Mouse (Mus musculus): ENCODE results near the gene Olfr1259. TPM values are rescaled to one million over a fixed set of nuclear protein-coding genes. Genes with fewer than 3 reads are reported as not detected.
"Not testable (repeated sequence)": the region's sequence is repeated elsewhere in the genome, so short reads cannot be mapped to it uniquely, and the experiment has no call there.

Olfr1259 gene
- not detected in 2 replicates for polyA plus RNA-seq (2015; fragmentation: Nextera tagmentation; extraction: Ambion mirVana)

DNA sequence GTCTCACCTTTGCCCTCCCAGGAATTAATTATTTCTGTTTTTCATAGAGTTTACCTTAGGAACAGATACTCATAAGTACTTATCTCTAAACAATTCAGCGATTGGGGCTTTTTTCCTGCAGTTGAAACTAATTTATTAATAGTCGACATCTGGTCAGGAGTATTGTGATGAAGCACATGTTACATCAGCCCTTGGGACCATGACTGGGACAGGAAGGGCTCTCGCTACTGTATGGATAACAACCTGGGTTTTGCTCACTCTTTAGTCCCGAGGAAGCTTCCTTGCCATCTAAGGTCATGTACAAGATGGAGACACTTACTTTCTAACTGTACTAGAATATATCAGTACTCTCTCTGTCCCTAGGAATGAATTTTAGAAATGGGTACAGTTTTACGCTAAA lies at the start of gene Olfr1259:
Gene Olfr1259 (minus strand): TSS at position 101 of the 400 bp plus-strand sequence.
- no peaks in the 10 kb centered on the region for H3K9me3 ChIP-seq
- no peaks in the 10 kb centered on the region for H3K36me3 ChIP-seq
- H3K9ac ChIP-seq = no peak within 1 kb of the TSS
- H3K4me1 ChIP-seq = no peaks in the 10 kb centered on the region
- no peak for ATAC-seq (ENCODE audit: insufficient number of reproducible peaks, low FRiP score, low TSS enrichment, low read depth)
- H3K4me2 ChIP-seq = no peak within 1 kb of the TSS
- no peaks in the 10 kb centered on the region for H3K27me3 ChIP-seq
- H3K4me3 ChIP-seq = no peak within 1 kb of the TSS
- 84% methylated on average over 5 of the region's 5 CpGs for WGBS
- H3K27ac ChIP-seq = no peak within 1 kb of the TSS

GRCm38 (mm10) chr2:89990921-89991320 lies 42.5 kb upstream of the Olfr1259 start, which contains the start of gene Olfr1261:
Gene Olfr1261 (plus strand): TSS chr2:89991221.
- no peak for ATAC-seq (ENCODE audit: insufficient number of reproducible peaks, low FRiP score, low TSS enrichment, low read depth)
- Histone ChIP-seq H3K9ac (no peak within 1 kb of the TSS), H3K4me1 (no peaks in the 10 kb centered on the region), H3K27ac (no peak within 1 kb of the TSS), H3K9me3 (no peaks in the 10 kb centered on the region), H3K36me3 (no peaks in the 10 kb centered on the region), H3K4me2 (no peak within 1 kb of the TSS), H3K27me3 (no peaks in the 10 kb centered on the region), H3K4me3 (no peak within 1 kb of the TSS)

GRCm38 (mm10) chr2:89977709-89978108 lies 29.2 kb upstream of the Olfr1259 start:
- H3K9me3 ChIP-seq = no peaks in the 10 kb centered on the region
- H3K9ac ChIP-seq = no peak overlapping the region
- no peak overlapping the region for H3K4me2 ChIP-seq
- ATAC-seq (ENCODE audit: insufficient number of reproducible peaks, low FRiP score, low TSS enrichment, low read depth) = no peak
- H3K4me3 ChIP-seq = no peak overlapping the region
- H3K27ac ChIP-seq = no peak overlapping the region
- no peaks in the 10 kb centered on the region for H3K36me3 ChIP-seq
- H3K4me1 ChIP-seq = no peaks in the 10 kb centered on the region
- WGBS = 83% methylated on average over 2 of the region's 2 CpGs
- H3K27me3 ChIP-seq = no peaks in the 10 kb centered on the region

DNA sequence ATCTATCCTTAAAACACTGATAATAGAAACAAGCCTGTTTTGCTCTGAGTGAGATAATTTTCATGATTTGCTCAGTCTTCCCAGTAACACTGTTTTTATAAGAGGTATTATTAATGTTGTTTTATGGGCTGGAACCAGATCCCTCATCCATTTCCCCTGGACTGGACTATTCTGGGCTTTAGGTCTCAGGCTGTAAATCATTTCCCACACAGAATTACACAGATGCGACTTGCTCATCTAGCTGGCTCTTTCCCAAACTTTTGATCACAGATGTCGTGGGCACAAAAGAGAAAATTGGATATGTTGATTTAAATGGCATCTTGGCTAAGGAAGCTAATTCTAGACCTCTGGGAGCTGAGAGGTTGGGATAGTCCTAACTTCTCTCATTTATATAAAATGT lies 25.7 kb upstream of the Olfr1259 start, which contains the start of gene Olfr1260:
Gene Olfr1260 (plus strand): TSS at position 157 of the 400 bp plus-strand sequence.
- ATAC-seq (ENCODE audit: insufficient number of reproducible peaks, low FRiP score, low TSS enrichment, low read depth) = no peak

DNA sequence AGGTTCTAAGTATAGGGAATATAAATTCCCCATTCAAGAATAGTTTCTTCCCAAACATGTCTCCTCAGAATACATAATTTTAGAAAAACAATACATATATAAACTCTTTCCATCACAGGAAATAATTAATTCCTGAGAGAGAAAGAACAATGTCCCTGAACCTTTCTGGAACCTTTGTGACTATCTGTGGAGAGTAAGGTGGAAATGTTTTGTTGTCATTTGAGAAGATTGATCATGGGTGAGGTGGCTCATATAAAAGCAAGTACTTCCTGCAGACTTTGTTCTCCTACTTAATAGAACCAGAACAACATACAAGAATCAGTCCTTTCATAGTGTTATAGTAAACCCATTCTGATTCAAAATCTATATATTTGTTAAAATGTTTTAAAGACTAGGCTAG lies 21.5 kb downstream of the Olfr1259 start, which contains the start of gene Olfr1258:
Gene Olfr1258 (plus strand): TSS at position 301 of the 400 bp plus-strand sequence.
- Histone ChIP-seq H3K9me3 (no peaks in the 10 kb centered on the region), H3K27me3 (no peaks in the 10 kb centered on the region), H3K4me1 (no peaks in the 10 kb centered on the region), H3K4me3 (no peak within 1 kb of the TSS), H3K27ac (no peak within 1 kb of the TSS), H3K9ac (no peak within 1 kb of the TSS), H3K4me2 (no peak within 1 kb of the TSS), H3K36me3 (no peaks in the 10 kb centered on the region)
- ATAC-seq (ENCODE audit: insufficient number of reproducible peaks, low FRiP score, low TSS enrichment, low read depth) = no peak

More for the DNA sequence above, 25.7 kb upstream of the Olfr1259 start, which contains the start of gene Olfr1260:
- Histone ChIP-seq H3K4me2 (no peak within 1 kb of the TSS), H3K9me3 (no peaks in the 10 kb centered on the region), H3K4me3 (no peak within 1 kb of the TSS), H3K27me3 (no peaks in the 10 kb centered on the region), H3K27ac (no peak within 1 kb of the TSS), H3K36me3 (no peaks in the 10 kb centered on the region), H3K9ac (no peak within 1 kb of the TSS), H3K4me1 (no peaks in the 10 kb centered on the region)
- WGBS = 31% methylated on average over 2 of the region's 2 CpGs

GRCm38 (mm10) chr2:89912616-89913015 lies 35.8 kb downstream of the Olfr1259 start:
- WGBS = 87% methylated on average over 9 of the region's 9 CpGs
- H3K4me2 ChIP-seq; H3K9ac ChIP-seq; H3K27me3 ChIP-seq; ATAC-seq (ENCODE audit: insufficient number of reproducible peaks, low FRiP score, low TSS enrichment, low read depth); H3K27ac ChIP-seq; H3K36me3 ChIP-seq; H3K4me3 ChIP-seq; H3K9me3 ChIP-seq; H3K4me1 ChIP-seq: not testable (repeated sequence)

Other genes starting within 250 kb of the Olfr1259 start
- gene Olfr1252, start 223.7 kb downstream of the Olfr1259 start, polyA plus RNA-seq (2015; fragmentation: Nextera tagmentation; extraction: Ambion mirVana) = not detected in 2 replicates
- not detected in 2 replicates for gene Olfr1253, start 191.6 kb downstream of the Olfr1259 start, polyA plus RNA-seq (2015; fragmentation: Nextera tagmentation; extraction: Ambion mirVana)
- not detected in 2 replicates for gene Olfr1254, start 155.0 kb downstream of the Olfr1259 start, polyA plus RNA-seq (2015; fragmentation: Nextera tagmentation; extraction: Ambion mirVana)
- not detected in 2 replicates for gene Olfr1255, start 136.6 kb downstream of the Olfr1259 start, polyA plus RNA-seq (2015; fragmentation: Nextera tagmentation; extraction: Ambion mirVana)
- not detected in 2 replicates for gene Olfr1256, start 107.1 kb downstream of the Olfr1259 start, polyA plus RNA-seq (2015; fragmentation: Nextera tagmentation; extraction: Ambion mirVana)
- gene Olfr48, start 100.5 kb downstream of the Olfr1259 start, polyA plus RNA-seq (2015; fragmentation: Nextera tagmentation; extraction: Ambion mirVana) = not detected in 2 replicates
- gene Olfr1257, start 70.2 kb downstream of the Olfr1259 start, polyA plus RNA-seq (2015; fragmentation: Nextera tagmentation; extraction: Ambion mirVana) = not detected in 2 replicates
- gene Olfr1258, start 21.4 kb downstream of the Olfr1259 start, polyA plus RNA-seq (2015; fragmentation: Nextera tagmentation; extraction: Ambion mirVana) = not detected in 2 replicates
- not detected in 2 replicates for gene Olfr1260, start 25.7 kb upstream of the Olfr1259 start, polyA plus RNA-seq (2015; fragmentation: Nextera tagmentation; extraction: Ambion mirVana)
- not detected in 2 replicates for gene Olfr1261, start 42.6 kb upstream of the Olfr1259 start, polyA plus RNA-seq (2015; fragmentation: Nextera tagmentation; extraction: Ambion mirVana)
- not detected in 2 replicates for gene Olfr1262, start 51.5 kb upstream of the Olfr1259 start, polyA plus RNA-seq (2015; fragmentation: Nextera tagmentation; extraction: Ambion mirVana)
- gene Olfr1263, start 63.5 kb upstream of the Olfr1259 start, polyA plus RNA-seq (2015; fragmentation: Nextera tagmentation; extraction: Ambion mirVana) = not detected in 2 replicates
- gene Olfr1264, start 76.9 kb upstream of the Olfr1259 start, polyA plus RNA-seq (2015; fragmentation: Nextera tagmentation; extraction: Ambion mirVana) = not detected in 2 replicates
- gene Olfr1265, start 86.7 kb upstream of the Olfr1259 start, polyA plus RNA-seq (2015; fragmentation: Nextera tagmentation; extraction: Ambion mirVana) = not detected in 2 replicates
- not detected in 2 replicates for gene Olfr140, start 114.9 kb upstream of the Olfr1259 start, polyA plus RNA-seq (2015; fragmentation: Nextera tagmentation; extraction: Ambion mirVana)
- not detected in 2 replicates for gene Olfr1269, start 172.7 kb upstream of the Olfr1259 start, polyA plus RNA-seq (2015; fragmentation: Nextera tagmentation; extraction: Ambion mirVana)
- not detected in 2 replicates for gene Olfr32, start 193.6 kb upstream of the Olfr1259 start, polyA plus RNA-seq (2015; fragmentation: Nextera tagmentation; extraction: Ambion mirVana)
- not detected in 2 replicates for gene Olfr1270, start 204.4 kb upstream of the Olfr1259 start, polyA plus RNA-seq (2015; fragmentation: Nextera tagmentation; extraction: Ambion mirVana)